Mouse (Mus musculus) inflammation-experienced regulatory T-cells, adult 6 months (primary cell): ENCODE measurements around the gene Etfdh. TPM values are rescaled to one million over a fixed set of nuclear protein-coding genes. Genes with fewer than 3 reads are reported as not detected.

ENCODE experiments used
- polyA plus RNA-seq, 3 experiments: library from polyadenylated mRNA; unstranded; fragments of 100-300 nt; shearing (Covaris generic); gene quantifications; one replicate each; pipeline ENCODE4 v1.2.1; 2017

Gene Etfdh
- polyA plus RNA-seq, 3 experiments from 2014 or later = 39.9 to 51.6 (median 42.9) TPM

Other genes starting within 250 kb of the Etfdh start
- gene Fnip2, start 61.7 kb downstream of the Etfdh start, polyA plus RNA-seq = under 1 TPM; 0.13 to 0.40 (median 0.29) TPM
- 100 to 1,000 TPM; 118 to 138 (median 118) TPM for gene Ppid, start 38.2 kb downstream of the Etfdh start, polyA plus RNA-seq
- 10 to 100 TPM in 2 of 3 experiments, 1 to 10 TPM in 1; 6.8 to 34.0 (median 10.7) TPM for gene 4930579G24Rik, start 421 bp downstream of the Etfdh start, polyA plus RNA-seq
- under 1 TPM in 1 of 3 experiments, not detected in 2; 0.11 TPM for gene Rxfp1, start 108.4 kb upstream of the Etfdh start, polyA plus RNA-seq
- under 1 TPM in 2 of 3 experiments, not detected in 1; 0.50 to 0.83 TPM for gene Tmem144, start 223.3 kb upstream of the Etfdh start, polyA plus RNA-seq